8 mouse cellular contexts compared by ENCODE assay signal in the genomic region with DNA sequence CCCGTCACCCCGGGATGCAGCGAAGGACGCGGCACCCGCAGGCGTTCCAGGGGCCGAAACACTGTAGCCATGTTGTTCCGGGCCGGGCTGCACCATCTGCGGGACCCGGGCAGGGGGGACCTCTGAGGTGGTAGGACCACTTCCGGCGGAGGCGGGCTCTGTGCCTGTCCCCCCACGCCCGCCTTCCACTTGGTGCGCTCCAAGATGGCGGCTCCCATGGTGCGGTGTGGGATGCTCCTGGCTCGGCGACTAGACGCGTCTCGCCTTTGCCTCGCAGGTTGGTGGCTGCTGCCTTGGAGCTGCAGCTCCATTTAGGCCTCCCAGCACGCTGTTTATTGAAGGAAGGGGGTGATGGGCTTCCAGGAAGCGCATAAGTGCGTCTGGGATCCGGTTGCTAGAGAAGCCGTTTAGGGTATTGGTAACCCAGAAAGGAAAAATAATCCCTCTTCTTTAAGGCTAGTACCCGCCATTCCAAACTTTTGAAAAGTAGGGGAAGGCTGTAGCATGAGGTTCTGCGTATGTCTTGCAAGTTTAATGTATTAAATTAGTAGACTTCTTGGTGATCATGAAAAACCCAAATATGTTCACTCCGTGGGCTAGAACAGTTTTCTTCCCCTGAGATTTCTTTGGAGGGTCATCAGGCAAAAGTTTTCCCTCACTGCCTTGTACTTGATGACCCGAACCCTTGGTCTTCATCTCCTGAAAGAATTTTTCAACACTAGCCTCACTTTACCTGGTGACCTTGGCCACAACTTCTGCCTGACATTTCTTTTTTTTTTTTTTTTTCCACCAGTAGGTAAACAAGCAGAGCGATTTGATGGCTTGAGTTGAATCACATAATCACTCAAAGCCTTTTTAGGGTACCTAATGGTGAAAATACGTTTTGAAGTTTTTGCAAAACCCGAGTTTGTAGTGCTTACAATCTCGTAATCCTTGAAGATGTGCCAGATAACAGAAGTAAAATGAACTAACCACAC. TPM values are rescaled to one million over a fixed set of nuclear protein-coding genes. Genes with fewer than 3 reads are reported as not detected.
DNase-seq lines count a peak whose midpoint lies in the region; ATAC-seq lines count a peak whose summit lies in the region.

Ptcd2 (minus strand) TSS at position 107 of the 977 bp plus-strand sequence.
Mrps27 (plus strand) TSS at position 188 of the 977 bp plus-strand sequence.

- peak within 1 kb of the TSS; percentile 80 for H3K4me2 ChIP-seq in lung, embryonic 16.5 days (ENCODE audit: low read depth, low read length)

- WGBS in lung, embryonic 16.5 days: under 1% methylated on average over 39 of the region's 39 CpGs

- no peaks in the 10 kb centered on the region for H3K27me3 ChIP-seq in lung, embryonic 16.5 days (ENCODE audit: control insufficient read depth, insufficient read depth, low read depth, low read length)

- H3K27ac ChIP-seq in lung, embryonic 16.5 days (ENCODE audit: low read length): peak within 1 kb of the TSS; percentile 86

- peak within 1 kb of the TSS; percentile 91 for H3K4me3 ChIP-seq in lung, embryonic 16.5 days (ENCODE audit: low read length)

- ATAC-seq in hematopoietic stem cell, adult 5-6 weeks (replicated peaks in 1 of 2; ENCODE audit: insufficient read depth in 1 of 2, low FRiP score in 2 of 2, low TSS enrichment in 1 of 2, low read depth in 1 of 2, poor library complexity in 2 of 2, severe bottlenecking in 2 of 2): peak; percentile 97 to 100
- ATAC-seq in lung, embryonic 16.5 days (ENCODE audit: low read depth): peak; percentile 100

- no peaks in the 10 kb centered on the region for H3K9me3 ChIP-seq in lung, embryonic 16.5 days (ENCODE audit: control insufficient read depth, low read length)

- peaks cover 10% of the 10 kb centered on the region for H3K36me3 ChIP-seq in lung, embryonic 16.5 days (ENCODE audit: control insufficient read depth, insufficient read depth, low read length)

- peaks cover 11% of the 10 kb centered on the region for H3K4me1 ChIP-seq in lung, embryonic 16.5 days (replicated peaks; ENCODE audit: control insufficient read depth, insufficient read depth, low read length)

- DNase-seq in MEL-GATA-1-ER (ENCODE audit: extremely low read depth, low read depth): peak; percentile 76
- DNase-seq in cerebellum, adult 8-10 months: peak; percentile 98
- peak; percentile 93 for DNase-seq in forelimb bud, embryonic 11.5 days (ENCODE audit: low read depth, low spot score)
- DNase-seq in layer of hippocampus, adult 9-10 months (ENCODE audit: low spot score): peak; percentile 93
- peak; percentile 94 for DNase-seq in ovary, postnatal 10 days (ENCODE audit: low spot score)
- DNase-seq in thymus, postnatal 10 days (ENCODE audit: low spot score in 2 of 2): peak; percentile 94 to 97

- H3K9ac ChIP-seq in lung, embryonic 16.5 days (ENCODE audit: low read length): peak within 1 kb of the TSS; percentile 94

RNA-seq across cellular contexts. Expression of gene Ptcd2, which starts in this region (rescaled TPM):
- total RNA-seq in hematopoietic stem cell, adult 5-6 weeks (2017): 62.5 and 73.9 TPM in 2 replicates
- 41.0 and 42.6 TPM in 2 replicates for polyA plus RNA-seq in lung, embryonic 16.5 days (2015; fragmentation: Nextera tagmentation; extraction: Ambion mirVana)

RNA-seq across cellular contexts. Expression of gene Mrps27, which starts in this region (rescaled TPM):
- 21.5 and 28.5 TPM in 2 replicates for total RNA-seq in hematopoietic stem cell, adult 5-6 weeks (2017)
- 53.8 and 54.6 TPM in 2 replicates for polyA plus RNA-seq in lung, embryonic 16.5 days (2015; fragmentation: Nextera tagmentation; extraction: Ambion mirVana)

Comparison
In these comparisons a context has a peak if more than half of its experiments do, and no peak if none do; other contexts are left out.
1. Peak in every context shown above with its lines: DNase-seq, ATAC-seq, H3K4me3 ChIP-seq and H3K27ac ChIP-seq.